Mouse (Mus musculus) G1E (cell line): Measurements from ENCODE around the gene Stmn3. TPM values are rescaled to one million over a fixed set of nuclear protein-coding genes. Genes with fewer than 3 reads are reported as not detected.

Source experiments
- ATAC-seq: 2 replicates; pipeline ENCODE4 v1.8.0; 2016; ENCODE audit warnings: mild to moderate bottlenecking; ENCODE audit not compliant: insufficient number of reproducible peaks, poor library complexity, low FRiP score, severe bottlenecking; ENCODE audit errors: extremely low read depth
- DNase-seq: peaks from one replicate; pipeline ENCODE4 v3.0.0; 2012; ENCODE audit warnings: low spot score
- H3K27me3 ChIP-seq: 2 replicates; pipeline ENCODE4 v1.6.1; 2012; ENCODE audit warnings: mild to moderate bottlenecking, low read length, inconsistent platforms; ENCODE audit not compliant: insufficient read depth
- H3K36me3 ChIP-seq: replicated peaks from 2 replicates; pipeline ENCODE3; 2012; ENCODE audit warnings: mild to moderate bottlenecking, inconsistent platforms
- H3K4me1 ChIP-seq: 2 replicates; pipeline ENCODE4 v1.6.1; 2012; ENCODE audit warnings: low read depth, low read length, inconsistent platforms, mixed read lengths; ENCODE audit not compliant: insufficient read depth
- H3K4me3 ChIP-seq: 2 replicates; pipeline ENCODE4 v1.5.1; 2012; ENCODE audit warnings: low read depth, mild to moderate bottlenecking, inconsistent platforms, low read length, moderate library complexity, mixed read lengths
- H3K9me3 ChIP-seq: replicated peaks from 2 replicates; pipeline ENCODE4 v1.6.1; 2012; ENCODE audit warnings: inconsistent platforms
- CTCF ChIP-seq: IDR thresholded peaks from 2 replicates; pipeline ENCODE4 v1.5.1; 2012; ENCODE audit warnings: low read depth, low read length, inconsistent platforms, mixed read lengths
- GATA1 ChIP-seq: IDR thresholded peaks from 2 replicates; pipeline ENCODE4 v1.6.1; 2012; ENCODE audit warnings: borderline replicate concordance, low read length, inconsistent platforms, mixed read lengths
- GATA2 ChIP-seq: IDR thresholded peaks from 2 replicates; pipeline ENCODE4 v1.6.1; 2012; ENCODE audit warnings: low read depth, low read length, inconsistent platforms, borderline replicate concordance
- POLR2AphosphoS5 ChIP-seq: IDR thresholded peaks from 2 replicates; pipeline ENCODE4 v1.6.1; 2012; ENCODE audit warnings: low read depth, low read length, inconsistent platforms; ENCODE audit not compliant: insufficient replicate concordance
- TAL1 ChIP-seq: conservative IDR thresholded peaks from 2 replicates; pipeline ENCODE4 v1.6.1; 2012; ENCODE audit warnings: low read depth, low read length, inconsistent platforms, mixed read lengths
- polyA plus RNA-seq: library from polyadenylated mRNA; stranded (reverse); fragments of >175 nt; gene quantifications from 2 replicates; pipeline ENCODE4 v1.2.3, GENCODE M21; 2012
- total RNA-seq, 2 experiments: library from RNA; stranded (forward) in 1 of 2; stranded (reverse) in 1 of 2; fragments of 200-1000 nt in 1 of 2; fragments of >200 nt in 1 of 2; fragmentation: Nextera tagmentation in 1 of 2; gene quantifications; 2 replicates each; pipeline ENCODE4 v1.2.3; 2014 to 2017

Stmn3 gene
- total and polyA plus RNA-seq, 3 experiments: not detected

GRCm38 (mm10) chr2:181273829-181274228, 40.5 kb downstream of the Stmn3 start:
- H3K36me3 ChIP-seq: peaks cover 93% of the 10 kb centered on the region
- ATAC-seq: no peak
- no peak for DNase-seq
- H3K27me3 ChIP-seq: no peaks in the 10 kb centered on the region
- H3K4me1 ChIP-seq: peaks cover 3% of the 10 kb centered on the region
- H3K4me3 ChIP-seq: no peak overlapping the region
- H3K9me3 ChIP-seq: no peaks in the 10 kb centered on the region
- TF ChIP-seq GATA1: no peak
- no peak for TF ChIP-seq GATA2
- TF ChIP-seq CTCF: no peak
- no peak for TF ChIP-seq POLR2AphosphoS5
- TF ChIP-seq TAL1: no peak

- no peak for TF ChIP-seq TAL1
- H3K36me3 ChIP-seq: peaks cover 93% of the 10 kb centered on the region
- no peak for ATAC-seq
Measured at GRCm38 (mm10) chr2:181272092-181272491, 42.2 kb downstream of the Stmn3 start.

GRCm38 (mm10) chr2:181266839-181267238, 47.5 kb downstream of the Stmn3 start:
- Histone ChIP-seq H3K4me3 (no peak overlapping the region), H3K36me3 (peaks cover 94% of the 10 kb centered on the region), H3K27me3 (no peaks in the 10 kb centered on the region), H3K9me3 (no peaks in the 10 kb centered on the region), H3K4me1 (no peaks in the 10 kb centered on the region)
- TF ChIP-seq CTCF (no peak), POLR2AphosphoS5 (no peak), GATA2 (no peak), TAL1 (no peak), GATA1 (no peak)
- DNase-seq (no peak), ATAC-seq (no peak)

More at GRCm38 (mm10) chr2:181272092-181272491, 42.2 kb downstream of the Stmn3 start:
- no peak overlapping the region for H3K4me3 ChIP-seq
- no peak for DNase-seq
- no peaks in the 10 kb centered on the region for H3K9me3 ChIP-seq
- no peaks in the 10 kb centered on the region for H3K4me1 ChIP-seq
- no peaks in the 10 kb centered on the region for H3K27me3 ChIP-seq

Other genes starting within 250 kb of the Stmn3 start
- 1.6 TPM in 1 of 2 replicates, not detected in the other for gene Kcnq2, start 179.2 kb downstream of the Stmn3 start, total RNA-seq (2014; fragmentation: Nextera tagmentation)
- gene Kcnq2, start 179.2 kb downstream of the Stmn3 start, total RNA-seq (2017): 0.23 and 0.44 TPM in 2 replicates
- gene Kcnq2, start 179.2 kb downstream of the Stmn3 start, polyA plus RNA-seq: not detected in 2 replicates
- not detected in 2 replicates for gene Eef1a2, start 157.5 kb downstream of the Stmn3 start, total RNA-seq (2014; fragmentation: Nextera tagmentation)
- 0.05 TPM in 1 of 2 replicates, not detected in the other for gene Eef1a2, start 157.5 kb downstream of the Stmn3 start, total RNA-seq (2017)
- gene Eef1a2, start 157.5 kb downstream of the Stmn3 start, polyA plus RNA-seq: not detected in 2 replicates
- 148 and 153 TPM in 2 replicates for gene Ppdpf, start 127.3 kb downstream of the Stmn3 start, total RNA-seq (2014; fragmentation: Nextera tagmentation)
- 58.4 and 74.0 TPM in 2 replicates for gene Ppdpf, start 127.3 kb downstream of the Stmn3 start, total RNA-seq (2017)
- 143 and 210 TPM in 2 replicates for gene Ppdpf, start 127.3 kb downstream of the Stmn3 start, polyA plus RNA-seq
- gene Ptk6, start 111.7 kb downstream of the Stmn3 start, total RNA-seq (2014; fragmentation: Nextera tagmentation): not detected in 2 replicates
- 0.22 TPM in 1 of 2 replicates, not detected in the other for gene Ptk6, start 111.7 kb downstream of the Stmn3 start, total RNA-seq (2017)
- not detected in 2 replicates for gene Ptk6, start 111.7 kb downstream of the Stmn3 start, polyA plus RNA-seq
- 0.30 TPM in 1 of 2 replicates, not detected in the other for gene Srms, start 101.3 kb downstream of the Stmn3 start, total RNA-seq (2014; fragmentation: Nextera tagmentation)
- gene Srms, start 101.3 kb downstream of the Stmn3 start, total RNA-seq (2017): 0.06 TPM in 1 of 2 replicates, not detected in the other
- not detected in 2 replicates for gene Srms, start 101.3 kb downstream of the Stmn3 start, polyA plus RNA-seq
- gene Fndc11, start 94.5 kb downstream of the Stmn3 start, total RNA-seq (2014; fragmentation: Nextera tagmentation): not detected in 2 replicates
- gene Fndc11, start 94.5 kb downstream of the Stmn3 start, total RNA-seq (2017): 0.23 TPM in 1 of 2 replicates, not detected in the other
- gene Fndc11, start 94.5 kb downstream of the Stmn3 start, polyA plus RNA-seq: not detected in 2 replicates
- 23.8 and 24.3 TPM in 2 replicates for gene Helz2, start 72.5 kb downstream of the Stmn3 start, total RNA-seq (2014; fragmentation: Nextera tagmentation)
- gene Helz2, start 72.5 kb downstream of the Stmn3 start, total RNA-seq (2017): 12.4 and 13.6 TPM in 2 replicates
- gene Helz2, start 72.5 kb downstream of the Stmn3 start, polyA plus RNA-seq: 11.6 and 13.4 TPM in 2 replicates
- gene Gmeb2, start 26.5 kb downstream of the Stmn3 start, total RNA-seq (2014; fragmentation: Nextera tagmentation): 40.8 and 50.0 TPM in 2 replicates
- 12.8 and 15.6 TPM in 2 replicates for gene Gmeb2, start 26.5 kb downstream of the Stmn3 start, total RNA-seq (2017)
- gene Gmeb2, start 26.5 kb downstream of the Stmn3 start, polyA plus RNA-seq: 12.2 and 18.1 TPM in 2 replicates
- 79.8 and 89.5 TPM in 2 replicates for gene Rtel1, start 5.2 kb upstream of the Stmn3 start, total RNA-seq (2014; fragmentation: Nextera tagmentation)
- gene Rtel1, start 5.2 kb upstream of the Stmn3 start, total RNA-seq (2017): 59.2 and 80.4 TPM in 2 replicates
- gene Rtel1, start 5.2 kb upstream of the Stmn3 start, polyA plus RNA-seq: 17.9 and 24.5 TPM in 2 replicates
- 22.2 and 22.3 TPM in 2 replicates for gene Zgpat, start 50.4 kb upstream of the Stmn3 start, total RNA-seq (2014; fragmentation: Nextera tagmentation)
- gene Zgpat, start 50.4 kb upstream of the Stmn3 start, total RNA-seq (2017): 40.0 and 40.5 TPM in 2 replicates
- 26.0 and 28.1 TPM in 2 replicates for gene Zgpat, start 50.4 kb upstream of the Stmn3 start, polyA plus RNA-seq
- gene Arfrp1, start 50.9 kb upstream of the Stmn3 start, total RNA-seq (2014; fragmentation: Nextera tagmentation): 32.8 and 35.0 TPM in 2 replicates
- gene Arfrp1, start 50.9 kb upstream of the Stmn3 start, total RNA-seq (2017): 28.5 and 32.1 TPM in 2 replicates
- 17.5 and 25.0 TPM in 2 replicates for gene Arfrp1, start 50.9 kb upstream of the Stmn3 start, polyA plus RNA-seq
- 13.8 and 16.1 TPM in 2 replicates for gene Lime1, start 65.6 kb upstream of the Stmn3 start, total RNA-seq (2014; fragmentation: Nextera tagmentation)
- 15.3 and 18.9 TPM in 2 replicates for gene Lime1, start 65.6 kb upstream of the Stmn3 start, total RNA-seq (2017)
- 23.9 and 29.9 TPM in 2 replicates for gene Lime1, start 65.6 kb upstream of the Stmn3 start, polyA plus RNA-seq
- gene Zbtb46, start 144.9 kb upstream of the Stmn3 start, total RNA-seq (2014; fragmentation: Nextera tagmentation): not detected in 2 replicates
- gene Zbtb46, start 144.9 kb upstream of the Stmn3 start, total RNA-seq (2017): 0.23 and 0.66 TPM in 2 replicates
- gene Zbtb46, start 144.9 kb upstream of the Stmn3 start, polyA plus RNA-seq: 0.04 TPM in 1 of 2 replicates, not detected in the other
- not detected in 2 replicates for gene Abhd16b, start 178.7 kb upstream of the Stmn3 start, total RNA-seq (2014; fragmentation: Nextera tagmentation)
- gene Abhd16b, start 178.7 kb upstream of the Stmn3 start, total RNA-seq (2017): not detected in 2 replicates
- gene Abhd16b, start 178.7 kb upstream of the Stmn3 start, polyA plus RNA-seq: not detected in 2 replicates
- gene Tpd52l2, start 182.6 kb upstream of the Stmn3 start, total RNA-seq (2014; fragmentation: Nextera tagmentation): 56.4 and 65.2 TPM in 2 replicates
- 87.1 and 89.2 TPM in 2 replicates for gene Tpd52l2, start 182.6 kb upstream of the Stmn3 start, total RNA-seq (2017)
- 45.3 and 47.1 TPM in 2 replicates for gene Tpd52l2, start 182.6 kb upstream of the Stmn3 start, polyA plus RNA-seq
- 41.9 and 46.4 TPM in 2 replicates for gene Dnajc5, start 206.0 kb upstream of the Stmn3 start, total RNA-seq (2014; fragmentation: Nextera tagmentation)
- gene Dnajc5, start 206.0 kb upstream of the Stmn3 start, total RNA-seq (2017): 49.5 and 52.7 TPM in 2 replicates
- gene Dnajc5, start 206.0 kb upstream of the Stmn3 start, polyA plus RNA-seq: 34.3 and 34.8 TPM in 2 replicates